Mouse (Mus musculus): Measurements from ENCODE around the gene Spata21.

The Spata21 gene

DNA sequence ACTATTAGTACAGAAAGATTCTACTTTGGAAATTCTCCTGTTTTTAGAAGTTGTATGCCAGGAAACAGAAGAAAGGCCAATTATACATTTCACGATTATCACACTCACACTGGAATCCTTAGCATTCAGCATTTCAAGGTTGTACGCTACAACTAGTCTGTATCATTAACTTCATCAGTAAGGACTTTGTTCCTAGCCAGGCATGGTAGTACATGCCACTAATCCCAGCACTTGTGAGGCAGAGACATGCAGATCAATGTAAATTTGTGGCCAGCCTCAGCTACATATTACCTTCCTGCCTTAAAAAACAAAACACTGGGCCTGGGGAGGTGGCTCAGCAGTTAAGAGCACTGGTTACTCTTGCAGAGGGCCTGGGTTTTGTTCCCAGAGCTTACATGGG, 70.5 kb downstream of the Spata21 start:
- DNase-seq (ENCODE audit: low spot score) = no peak

DNA sequence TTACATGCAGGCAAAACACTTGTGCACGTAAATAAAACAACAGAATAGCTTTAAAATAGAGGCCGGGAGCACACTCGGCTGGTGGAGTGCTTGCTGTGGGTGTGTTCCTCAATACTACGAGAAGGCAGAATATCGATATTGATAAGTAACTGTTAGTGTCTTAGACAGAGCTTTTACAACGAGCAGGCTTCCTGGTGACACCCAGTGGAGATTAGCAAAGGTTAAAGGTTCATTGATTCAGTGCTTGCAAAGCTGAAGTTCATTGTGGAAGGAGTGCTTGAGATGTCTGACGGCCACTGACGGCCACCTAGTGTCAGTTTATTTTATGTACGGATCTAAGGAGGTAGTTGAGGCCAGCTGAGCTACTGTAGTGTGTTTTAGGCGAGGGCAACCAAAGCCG, 71.0 kb downstream of the Spata21 start:
- no peak for DNase-seq (ENCODE audit: low spot score)

DNA sequence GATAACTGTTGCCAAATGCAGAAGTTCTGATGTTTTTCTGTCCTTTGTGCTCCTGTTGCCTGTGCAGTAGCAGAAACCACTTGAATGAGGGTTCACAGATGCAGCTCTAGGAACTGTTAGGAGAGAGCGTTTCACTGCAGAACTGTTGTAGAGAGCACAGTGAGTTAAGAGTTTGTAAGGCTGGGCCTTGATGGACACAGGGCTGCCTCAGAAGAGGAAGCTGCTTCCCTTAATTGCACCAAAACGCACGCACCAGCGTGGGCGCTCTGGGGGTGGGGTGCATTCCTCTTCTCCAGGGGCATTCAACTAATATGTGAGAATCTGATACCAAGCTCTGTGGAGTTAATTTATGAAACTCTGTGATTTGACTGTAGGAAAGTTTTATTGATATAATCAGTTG, 71.5 kb downstream of the Spata21 start:
- DNase-seq (ENCODE audit: low spot score) = no peak

DNA sequence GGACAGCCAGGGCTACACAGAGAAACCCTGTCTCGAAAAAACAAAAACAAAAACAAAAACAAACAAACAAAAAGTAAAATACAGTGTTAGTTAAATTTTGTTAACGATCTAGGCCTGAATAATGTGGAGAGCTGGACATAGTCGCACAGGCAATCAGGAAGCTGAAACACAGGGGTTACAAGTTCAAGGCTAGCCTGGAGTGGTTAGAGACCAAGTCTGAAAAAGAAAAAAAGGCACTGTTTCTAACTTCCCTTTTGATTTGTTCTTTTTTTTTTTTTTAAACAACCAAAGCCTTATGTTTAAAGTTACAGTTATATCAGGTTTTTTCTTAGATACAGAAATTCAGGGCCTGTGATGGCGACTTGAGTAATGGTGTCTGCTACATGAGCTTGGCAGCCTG, 72.1 kb downstream of the Spata21 start:
- no peak for DNase-seq (ENCODE audit: low spot score)

DNA sequence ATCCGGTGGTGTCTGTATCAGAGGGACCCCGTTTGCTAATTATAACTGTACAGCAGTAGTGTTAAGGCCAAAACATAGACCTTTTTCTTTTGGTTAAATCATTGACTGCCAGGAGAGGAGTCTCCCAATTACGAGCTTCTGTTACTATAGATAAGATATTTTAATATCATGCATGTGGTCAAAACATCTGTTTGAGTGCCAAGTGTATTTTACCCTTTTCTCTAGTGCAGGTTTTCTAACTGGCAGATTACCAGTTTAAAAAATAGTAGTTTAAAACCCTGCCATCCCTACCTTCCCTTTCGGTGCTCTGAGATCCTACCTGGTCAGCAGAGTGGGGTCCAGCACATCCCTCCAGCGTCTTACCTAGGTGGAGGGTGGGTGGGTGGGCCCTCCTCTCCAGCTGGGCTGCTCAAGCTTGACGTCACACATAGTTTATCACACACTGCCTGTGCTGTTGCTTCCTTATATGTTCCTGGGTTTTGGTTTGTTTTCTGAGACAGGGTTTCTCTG, 73.6 kb downstream of the Spata21 start:
- DNase-seq (ENCODE audit: low spot score) = no peak

Measured in left cerebral cortex, adult 11 months (tissue).